Mouse (Mus musculus): ENCODE data around the gene Gm1113.
A peak's percentile ranks its signal among the peaks of the same experiment; 100 is the strongest.

The Gm1113 gene

DNA sequence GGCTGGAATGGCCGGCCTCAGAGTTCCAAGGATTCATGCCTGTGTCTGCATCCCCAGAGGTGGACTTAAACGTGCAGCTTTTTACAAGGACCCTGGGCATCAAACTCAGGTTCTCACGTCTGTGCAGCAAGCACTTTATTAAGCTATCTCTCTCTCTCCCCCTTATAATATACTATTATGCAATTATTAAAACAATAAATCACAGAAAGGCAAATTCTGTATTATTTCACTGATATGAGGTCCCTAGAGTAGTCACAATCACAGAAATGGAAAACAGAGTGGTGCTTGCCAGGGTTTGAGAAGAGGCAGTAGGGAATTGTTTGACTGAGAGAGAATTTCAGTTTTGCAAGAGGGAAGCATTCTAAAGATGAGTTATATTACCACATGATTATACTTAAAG lies 11.1 kb upstream of the Gm1113 start:
- DNase-seq (ENCODE audit: low spot score in 2 of 2), result no peak

DNA sequence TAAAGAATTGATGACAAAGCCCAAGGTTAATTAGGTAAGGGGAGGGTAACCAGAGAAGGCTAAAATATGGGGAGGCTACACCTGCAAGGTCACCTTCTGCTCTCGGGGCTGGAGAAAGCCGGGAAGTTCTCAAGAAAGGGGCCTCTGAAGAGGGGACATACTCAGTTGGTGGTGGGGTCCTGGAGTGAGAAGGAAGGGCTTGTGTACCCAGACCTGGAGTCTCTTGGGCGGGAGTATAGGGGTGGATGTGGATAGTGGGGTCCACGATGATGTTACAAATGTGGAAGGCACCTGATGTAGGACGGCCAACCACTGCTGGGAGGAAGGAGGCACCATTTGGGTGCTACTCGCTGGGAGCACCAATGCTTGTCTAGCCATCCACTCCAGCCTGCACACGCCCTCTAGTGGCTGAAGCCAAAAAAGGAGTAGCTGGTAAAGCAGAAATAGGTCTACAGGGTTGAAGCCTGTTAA lies 5.9 kb upstream of the Gm1113 start:
- peak; percentile 84 to 86 for DNase-seq (ENCODE audit: low spot score in 2 of 2)

DNA sequence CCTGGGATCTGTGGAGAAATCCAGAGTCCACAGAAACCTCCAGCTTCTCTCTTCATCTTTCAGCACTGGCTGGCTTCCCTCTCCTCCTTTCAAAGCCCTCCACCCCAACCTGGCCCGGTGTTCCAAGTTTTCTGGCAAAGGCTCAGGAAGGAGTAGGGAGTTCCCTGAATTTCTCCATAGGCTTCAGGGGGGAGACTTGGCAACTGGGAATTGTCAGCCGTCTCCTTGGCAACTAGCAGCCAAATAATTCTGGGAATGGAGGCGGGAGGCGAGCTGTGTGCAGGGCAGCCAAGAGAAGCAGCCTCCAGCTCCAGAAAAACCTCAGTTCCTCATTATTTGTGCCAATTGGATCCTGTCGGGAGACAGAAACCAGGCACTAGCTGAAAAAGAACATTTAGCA lies 5.5 kb upstream of the Gm1113 start:
- peak; percentile 77 to 86 for DNase-seq (ENCODE audit: low spot score in 2 of 2)

DNA sequence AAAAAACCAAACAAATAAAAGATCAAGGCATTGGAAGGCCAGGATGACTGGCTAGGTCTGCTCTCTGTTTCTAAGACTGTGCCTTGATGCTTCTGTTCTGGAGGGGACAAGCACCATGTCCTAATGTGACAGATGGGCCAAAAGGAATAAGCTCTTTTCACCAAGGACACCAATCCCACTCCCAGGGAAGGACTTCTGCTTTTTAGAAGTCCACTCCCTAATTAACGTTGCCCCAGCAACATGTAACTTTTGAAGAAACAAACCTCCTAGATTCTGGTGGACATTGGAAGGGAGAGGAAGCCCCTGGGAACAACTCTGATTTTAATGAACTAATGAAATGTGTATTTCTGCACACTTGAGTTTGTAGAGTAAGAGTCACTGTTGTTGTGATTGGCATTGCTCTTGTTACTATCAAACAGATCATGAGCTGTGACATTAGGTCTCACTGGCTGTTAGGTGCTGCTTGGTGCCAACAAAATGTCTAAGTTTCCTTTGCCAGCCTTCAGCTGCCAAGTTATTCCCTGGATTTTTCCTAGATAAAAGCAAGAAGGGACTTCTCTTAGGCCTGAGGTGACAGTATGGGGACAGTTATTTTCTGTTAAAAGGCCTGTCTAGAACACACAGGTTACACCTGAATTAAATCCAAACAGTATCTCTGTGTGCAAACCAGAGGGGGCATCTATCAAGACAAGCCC lies 4.9 kb upstream of the Gm1113 start:
- DNase-seq (ENCODE audit: low spot score in 2 of 2), result no peak

DNA sequence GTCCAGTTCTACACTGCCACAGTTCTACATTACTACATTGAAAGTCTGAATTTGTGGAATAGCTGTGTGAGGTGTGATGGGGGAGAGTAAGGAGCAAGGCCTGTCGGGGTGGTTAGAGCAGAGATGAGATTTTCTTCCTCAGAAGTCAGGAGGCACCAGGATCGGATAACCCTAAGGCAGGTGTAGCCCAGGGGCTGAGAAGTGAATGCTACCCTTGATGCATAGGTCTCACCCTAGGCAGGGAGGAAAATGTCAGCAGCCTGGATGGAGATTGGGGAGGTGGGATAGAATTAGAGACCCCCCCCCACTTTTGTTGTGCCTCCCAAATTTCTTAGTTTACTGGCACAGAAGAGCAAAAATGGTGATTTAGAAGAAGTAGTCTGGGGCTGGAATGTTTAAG lies 4.2 kb upstream of the Gm1113 start:
- no peak for DNase-seq (ENCODE audit: low spot score in 2 of 2)

DNA sequence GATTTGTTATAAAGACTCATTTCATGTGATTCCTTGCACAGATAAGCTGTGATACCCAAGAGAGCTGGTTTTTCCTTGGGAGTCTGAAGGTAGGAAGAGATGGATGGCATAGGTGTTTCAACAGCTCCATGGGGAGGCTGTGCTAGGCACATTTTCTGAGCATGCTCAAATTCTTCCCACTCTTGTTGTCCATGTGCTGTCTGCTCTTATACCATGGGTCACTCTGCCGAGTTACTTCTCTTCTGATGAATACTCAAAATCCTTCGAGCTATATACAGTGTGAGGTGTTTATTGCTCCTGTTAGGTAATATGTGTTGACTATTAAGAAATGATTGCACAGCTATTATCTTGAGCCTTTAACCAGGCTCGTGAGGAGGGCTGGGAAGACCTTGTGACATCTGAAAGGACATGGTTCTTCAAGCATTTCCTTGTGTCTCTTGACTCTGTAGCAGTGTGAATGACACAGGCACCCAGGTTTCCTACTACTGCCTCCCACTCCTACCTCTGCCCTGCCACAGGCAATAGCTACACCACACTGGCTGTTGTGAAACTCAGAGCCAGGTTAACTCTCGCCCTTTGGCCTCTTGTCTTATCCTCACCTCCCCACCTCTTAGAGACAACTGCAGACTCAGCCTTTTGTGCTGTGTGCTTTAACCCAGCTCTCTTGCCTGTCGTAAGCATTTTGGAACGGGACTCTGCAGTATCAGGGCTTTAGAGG lies 2.7 kb upstream of the Gm1113 start:
- no peak for DNase-seq (ENCODE audit: low spot score in 2 of 2)

DNA sequence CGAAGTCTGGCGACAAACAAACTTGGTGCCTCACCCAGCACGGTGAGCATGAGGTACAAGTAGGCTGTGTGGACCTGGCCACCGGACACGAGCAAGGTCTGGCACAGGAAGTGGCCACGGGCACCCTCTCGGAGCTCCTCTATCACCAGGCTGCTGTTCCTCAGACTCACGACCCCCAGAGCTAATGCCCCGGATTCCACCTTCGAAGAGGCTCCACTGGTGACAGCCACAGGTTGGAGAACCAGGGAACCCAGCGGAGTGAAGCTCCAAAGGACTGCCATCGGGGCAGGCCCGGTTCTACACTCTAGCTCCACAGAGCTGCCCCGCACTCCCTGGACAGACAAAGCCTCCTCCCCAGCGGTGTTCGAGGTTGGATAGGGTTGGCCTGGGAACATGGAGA lies 1.4 kb downstream of the Gm1113 start:
- DNase-seq (ENCODE audit: low spot score in 2 of 2), result no peak

DNA sequence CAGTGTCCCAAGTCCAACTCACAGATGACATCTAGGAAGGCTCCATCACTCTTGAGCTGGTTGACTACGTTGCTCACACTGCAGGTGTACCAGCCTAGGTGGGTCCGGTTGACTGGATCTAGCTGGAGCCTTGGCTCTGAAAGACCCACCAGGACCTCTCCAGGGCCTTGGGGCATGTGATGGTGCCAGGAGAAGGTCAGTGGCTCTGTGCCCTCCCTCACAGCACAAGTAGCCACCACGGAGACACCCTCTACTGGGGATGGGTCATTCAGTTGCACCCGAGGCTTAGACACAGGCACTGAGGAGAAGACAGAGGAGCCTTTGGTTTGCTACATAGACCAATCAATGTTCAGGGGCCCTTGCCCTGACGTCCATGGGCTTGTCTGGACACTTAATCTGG lies 1.9 kb downstream of the Gm1113 start:
- no peak for DNase-seq (ENCODE audit: low spot score in 2 of 2)

DNA sequence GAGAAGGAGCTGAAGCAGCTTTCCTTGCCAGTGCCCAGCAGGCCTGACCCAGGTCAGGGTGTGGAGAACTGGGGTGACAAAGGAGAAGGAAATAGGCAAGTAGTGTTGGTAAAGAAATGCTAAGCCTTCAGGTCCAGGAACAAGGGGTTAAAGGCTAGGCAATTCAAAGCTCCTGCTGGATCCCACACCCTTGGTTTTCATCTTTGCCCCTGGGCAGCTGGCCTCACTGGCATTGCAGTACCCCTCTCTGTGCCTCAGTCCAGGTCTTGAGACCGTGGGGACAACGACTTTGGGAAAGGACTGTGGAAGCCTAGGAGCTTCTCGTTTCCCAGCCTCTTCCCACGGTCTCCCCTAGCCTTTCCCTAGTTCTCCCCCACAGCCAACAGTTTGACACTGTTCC lies 4.2 kb downstream of the Gm1113 start:
- DNase-seq (ENCODE audit: low spot score in 2 of 2), result no peak

DNA sequence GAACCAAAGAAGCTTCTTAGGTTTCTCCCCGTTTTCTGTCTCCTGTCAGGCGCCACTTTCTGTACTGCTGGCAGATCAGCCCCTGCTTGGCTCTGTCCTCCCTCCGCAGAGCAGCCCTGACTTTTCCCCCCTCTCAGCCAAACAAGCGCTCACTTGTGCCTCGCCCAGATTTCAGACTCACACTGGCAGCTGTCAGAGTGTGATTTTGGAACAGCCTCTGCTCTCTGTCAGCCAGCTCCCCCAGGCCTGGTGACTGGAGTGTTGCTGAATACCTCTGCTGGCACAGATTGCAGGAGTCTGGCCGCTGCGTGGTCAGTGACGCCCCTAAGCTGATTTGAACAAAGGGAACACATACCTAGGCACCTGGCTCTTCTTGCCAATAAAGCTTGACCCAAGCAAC lies 9.8 kb downstream of the Gm1113 start:
- DNase-seq (ENCODE audit: low spot score in 2 of 2), result peak; percentile 60 to 63

DNA sequence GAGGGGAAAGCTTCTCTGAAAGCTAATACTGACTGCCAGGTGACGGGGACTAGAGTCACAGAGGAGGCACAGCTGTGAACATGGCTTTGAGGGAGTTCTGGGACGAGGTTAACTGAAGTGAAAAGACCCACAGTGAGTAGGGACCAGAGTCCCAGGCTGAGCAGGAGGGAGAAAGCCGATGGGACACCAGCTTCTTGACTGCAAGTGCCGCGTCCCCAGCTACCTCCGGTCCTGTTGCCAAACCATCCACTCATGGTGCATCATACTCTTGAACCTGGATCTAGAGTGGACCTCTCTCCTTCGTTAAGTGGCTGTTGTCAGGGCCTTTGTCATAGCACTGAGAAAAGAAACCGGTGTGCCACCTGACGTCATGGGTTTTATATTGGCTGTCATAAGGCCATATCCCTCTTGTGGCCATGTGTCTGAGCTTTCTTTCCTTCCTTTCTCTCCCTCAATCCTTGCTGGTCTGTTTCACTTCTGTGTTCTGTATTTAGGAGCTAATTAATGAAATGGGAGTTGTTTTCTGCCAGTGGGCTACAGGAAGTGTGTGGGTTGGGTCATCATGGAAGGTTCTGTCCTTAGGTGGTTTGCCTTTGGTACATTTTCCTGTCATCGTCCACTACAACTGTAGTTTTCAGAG lies 15.6 kb downstream of the Gm1113 start:
- DNase-seq (ENCODE audit: low spot score in 2 of 2), result no peak

DNA sequence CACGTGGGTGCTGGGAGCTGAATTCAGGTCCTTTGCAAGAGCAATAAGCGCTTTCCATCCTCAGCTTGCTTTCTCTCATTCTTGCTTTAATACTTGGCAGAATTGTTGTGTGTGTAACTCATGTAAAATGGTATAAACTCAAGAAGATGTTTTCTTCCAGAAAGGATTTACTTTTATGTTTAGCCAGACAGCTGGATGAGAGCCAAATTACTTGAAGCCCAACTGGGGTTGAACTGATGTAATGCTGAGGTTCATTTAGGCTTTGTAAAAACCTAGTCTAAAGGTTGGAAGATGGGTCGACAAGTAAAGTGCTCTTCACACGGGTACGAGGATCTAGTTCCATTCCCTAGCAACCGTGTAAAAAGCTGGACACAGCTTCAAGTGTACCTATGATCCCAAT lies 18.1 kb downstream of the Gm1113 start:
- no peak for DNase-seq (ENCODE audit: low spot score in 2 of 2)

DNA sequence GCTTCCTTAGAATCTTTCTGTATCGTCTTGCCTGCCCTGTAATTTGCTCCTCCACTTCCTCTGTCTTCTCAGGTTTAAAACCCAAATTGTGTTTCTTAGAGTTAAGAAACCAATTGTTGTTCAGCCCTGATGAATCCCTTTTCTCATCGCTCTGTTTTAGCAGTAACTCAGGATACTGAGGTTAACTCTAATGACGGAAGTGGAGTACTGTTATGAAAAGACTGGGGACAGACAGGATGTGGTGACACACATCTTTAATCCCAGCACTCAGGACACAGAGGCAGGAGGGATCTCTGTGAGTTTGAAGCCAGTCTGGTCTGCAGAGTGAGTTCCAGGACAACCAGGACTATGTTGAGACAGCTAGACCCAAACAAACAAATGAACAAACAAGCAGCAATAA lies 22.6 kb downstream of the Gm1113 start:
- no peak for DNase-seq (ENCODE audit: low spot score in 2 of 2)

DNA sequence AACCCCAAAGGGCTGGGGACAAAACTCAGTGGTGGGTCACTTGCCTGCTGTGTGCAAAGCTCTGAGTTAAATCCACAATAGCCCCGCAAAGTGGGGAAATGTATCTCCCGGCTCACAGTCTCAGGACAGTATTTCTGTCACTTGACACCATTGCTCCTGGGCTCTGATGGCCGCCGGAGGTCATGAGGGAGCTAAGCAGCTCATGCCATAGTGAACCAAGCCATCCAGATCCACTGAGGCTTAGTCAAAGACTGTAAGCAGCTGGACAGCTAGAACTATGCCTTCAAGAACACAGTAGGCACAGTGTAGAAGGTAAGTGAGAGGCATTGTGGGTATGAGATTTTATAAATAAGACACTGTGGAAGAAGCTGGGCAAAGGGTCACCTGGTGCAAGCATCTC lies 23.1 kb downstream of the Gm1113 start:
- no peak for DNase-seq (ENCODE audit: low spot score in 2 of 2)

DNA sequence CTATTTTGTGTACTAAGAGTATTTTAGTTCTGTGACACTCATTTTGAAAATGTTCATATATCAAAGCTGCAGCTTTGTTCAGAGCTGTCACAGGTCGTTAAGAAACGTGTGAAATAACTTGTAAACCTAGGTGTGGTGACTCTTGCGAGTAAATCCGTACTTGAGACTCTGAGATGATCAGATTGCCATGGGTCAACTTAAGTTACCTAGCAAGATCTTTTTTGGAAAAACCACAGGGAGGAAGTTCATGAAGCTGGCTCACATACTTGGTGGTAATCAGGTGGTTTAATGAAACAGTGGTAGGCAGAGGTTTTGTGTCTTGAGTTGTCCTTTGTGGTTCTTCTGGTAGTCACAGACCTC lies 24.4 kb downstream of the Gm1113 start:
- no peak for DNase-seq (ENCODE audit: low spot score in 2 of 2)

DNA sequence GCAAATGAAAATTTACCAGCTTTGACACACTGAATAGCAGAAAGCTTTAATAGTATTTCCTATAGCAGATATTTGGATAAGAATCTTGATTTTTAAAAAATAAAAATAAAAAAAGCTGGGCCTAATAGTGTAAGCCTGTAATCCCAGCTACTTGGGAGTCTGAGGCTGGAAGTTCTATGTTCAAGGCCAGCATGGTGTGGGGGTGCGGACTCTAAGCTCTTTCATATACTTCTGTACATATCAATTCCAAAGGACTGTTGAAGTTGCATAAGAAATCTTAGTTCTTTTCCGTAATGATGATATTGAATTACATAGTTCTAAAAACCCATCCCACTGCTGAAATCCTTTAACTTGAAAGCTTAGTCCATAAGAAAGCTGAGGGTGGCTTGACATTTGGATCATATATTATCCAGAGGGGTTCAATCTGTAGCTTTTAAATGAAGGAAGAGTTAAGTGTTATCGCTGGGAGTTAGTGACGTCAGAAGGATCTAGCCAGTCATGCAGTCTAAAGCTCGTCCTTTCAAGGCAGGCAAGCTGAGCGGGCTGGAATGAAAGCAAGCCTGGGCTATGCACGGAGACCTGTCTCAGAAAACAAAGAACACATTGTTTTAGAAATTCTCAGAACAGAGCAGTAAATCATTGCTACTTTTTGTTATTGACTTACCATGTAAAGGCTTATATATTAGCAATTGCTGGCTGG lies 24.9 kb downstream of the Gm1113 start:
- DNase-seq (ENCODE audit: low spot score in 2 of 2), result no peak

DNA sequence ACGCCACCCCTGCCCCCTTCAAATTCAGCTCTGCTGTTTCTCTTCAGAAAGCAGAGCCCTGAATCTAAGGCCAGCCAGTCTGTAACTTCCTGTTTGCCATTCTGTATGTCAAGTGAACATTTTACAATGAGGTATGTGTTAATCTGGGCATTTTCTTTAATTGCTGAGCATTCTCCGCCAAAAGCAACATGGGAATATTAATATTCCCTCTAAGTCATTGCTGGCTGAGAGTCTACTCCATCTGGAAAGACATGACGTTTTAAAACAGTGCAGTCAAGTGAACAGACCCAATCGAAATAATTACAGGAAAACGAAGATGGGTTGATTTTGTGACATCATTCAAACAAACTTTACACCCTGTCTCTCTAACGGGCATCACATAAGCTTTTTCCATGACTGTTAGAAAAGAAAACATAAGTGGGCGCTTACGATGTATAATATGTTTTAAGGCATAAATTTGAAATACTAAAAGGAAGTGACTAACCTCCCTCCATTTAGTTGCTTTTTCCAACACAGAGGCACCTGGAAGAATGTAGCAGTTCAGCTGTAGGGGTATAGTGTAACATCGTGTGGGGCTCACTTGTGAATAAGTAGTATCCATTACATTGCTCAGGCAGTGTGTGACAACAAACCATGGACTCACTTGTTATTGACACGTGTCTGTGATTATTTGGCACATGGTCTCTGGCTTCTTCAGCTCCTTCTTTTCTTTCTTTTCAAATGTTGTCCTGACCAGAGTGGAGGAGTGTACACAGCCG lies 26.8 kb downstream of the Gm1113 start:
- DNase-seq (ENCODE audit: low spot score in 2 of 2), result no peak

DNA sequence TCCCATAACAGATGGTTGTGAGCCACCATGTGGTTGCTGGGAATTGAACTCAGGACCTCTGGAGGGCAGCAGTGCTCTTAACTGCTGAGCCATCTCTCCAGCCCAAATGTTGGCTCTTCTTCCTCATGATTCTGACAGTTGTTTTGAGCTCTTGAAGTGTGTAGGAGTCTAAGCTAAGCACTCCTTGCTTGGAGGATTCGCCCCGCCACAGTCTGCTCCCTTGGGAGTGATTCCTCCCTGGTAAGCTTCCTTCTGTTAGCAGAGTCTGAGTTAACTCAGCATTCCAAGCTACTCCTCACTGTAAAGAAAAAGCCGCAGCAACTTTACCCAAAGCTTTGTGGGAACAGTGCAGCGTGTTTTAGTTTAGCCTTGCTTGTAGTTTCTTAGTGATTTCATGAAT lies 29.6 kb downstream of the Gm1113 start:
- no peak for DNase-seq (ENCODE audit: low spot score in 2 of 2)

DNA sequence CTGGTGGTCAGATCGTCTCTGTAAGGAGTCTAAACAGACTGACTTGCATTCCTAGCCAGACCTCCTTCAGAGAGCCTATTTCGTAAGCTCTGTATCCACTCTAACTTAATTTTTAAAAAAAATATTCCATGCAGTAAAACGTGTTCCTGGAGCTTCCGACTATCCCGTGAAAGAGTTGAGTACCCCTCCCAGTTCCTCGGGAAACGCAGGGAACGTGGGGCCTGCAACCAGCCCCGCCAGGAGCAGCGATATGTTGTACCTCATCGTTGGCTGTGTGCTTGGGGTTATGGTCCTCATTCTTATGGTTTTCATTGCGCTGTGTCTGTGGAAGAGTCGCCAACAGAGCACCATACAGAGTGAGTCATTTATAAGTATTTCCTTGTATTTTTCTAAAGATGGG lies 31.5 kb downstream of the Gm1113 start:
- DNase-seq (ENCODE audit: low spot score in 2 of 2), result no peak

DNA sequence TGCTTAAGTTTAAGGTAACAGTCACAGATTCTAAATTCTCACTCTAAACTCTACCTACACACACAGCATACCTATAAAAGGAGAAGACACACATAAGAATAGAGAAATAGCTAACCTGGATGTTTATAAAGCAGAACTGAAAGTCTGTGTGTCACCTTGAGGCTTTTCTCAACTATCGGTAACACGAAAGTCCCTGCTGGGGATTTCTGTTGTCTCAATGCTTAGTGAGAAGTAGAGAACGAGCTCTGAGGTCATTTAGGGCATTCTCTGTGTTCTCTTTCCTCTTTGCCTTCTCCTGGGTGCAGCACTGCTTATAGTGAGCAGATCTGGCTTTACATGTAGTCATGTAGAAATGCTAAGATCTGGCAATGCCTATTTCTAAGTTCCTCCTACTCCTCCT lies 34.1 kb downstream of the Gm1113 start:
- no peak for DNase-seq (ENCODE audit: low spot score in 2 of 2)

DNA sequence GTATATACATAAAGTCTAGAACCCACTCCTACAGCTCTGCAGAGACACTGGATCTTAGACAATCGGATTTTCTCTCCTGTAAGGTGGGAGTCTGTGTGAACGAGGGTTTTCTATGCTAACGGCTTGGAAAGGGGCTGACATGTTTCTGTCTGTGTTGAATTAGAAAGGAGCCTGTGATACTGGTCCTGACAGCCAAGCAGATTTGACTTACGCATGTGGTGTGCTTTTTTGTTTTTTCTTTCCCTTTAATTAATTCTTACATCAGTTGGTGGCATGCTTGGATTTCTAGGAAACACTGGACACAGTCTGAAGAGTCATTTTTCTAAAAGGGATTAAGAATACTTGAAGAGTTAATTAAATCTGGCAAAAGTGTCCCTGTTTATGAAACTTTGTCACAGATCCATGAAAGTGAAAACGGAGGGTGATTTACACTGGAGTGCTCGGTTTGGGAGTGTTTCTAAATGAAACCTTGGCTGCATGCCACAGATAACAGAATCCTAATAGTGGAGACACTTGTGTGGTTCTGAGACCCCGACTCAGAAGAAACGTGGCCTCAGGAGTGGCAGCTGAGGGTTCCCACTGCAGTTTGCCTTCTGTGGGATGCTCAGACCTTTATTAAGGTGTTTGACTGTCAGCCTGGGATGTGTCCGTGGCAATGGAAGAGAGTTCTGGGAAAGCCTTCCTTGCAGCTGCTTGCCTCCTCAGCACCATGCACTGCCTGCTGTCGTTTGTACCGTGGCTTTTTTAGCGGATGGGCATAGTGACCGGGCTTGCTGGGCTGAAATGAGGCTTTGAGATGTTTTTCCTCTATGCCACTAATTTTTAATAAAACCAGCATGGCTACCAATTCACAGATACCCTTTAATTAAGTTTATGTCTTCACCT lies 35.8 kb downstream of the Gm1113 start:
- no peak for DNase-seq (ENCODE audit: low spot score in 2 of 2)

Data from right cerebral cortex, postnatal 10 days (tissue).